Mouse (Mus musculus) liver, adult 2 months (tissue): ENCODE results near the gene Surf4.

ENCODE experiments used
- CTCF ChIP-seq: fragments of 200-500 bp; IDR thresholded peaks from 2 replicates; pipeline ENCODE4 v1.5.1; 2011; ENCODE audit warnings: low read depth, low read length, control low read depth
- POLR2A ChIP-seq: fragments of 200-500 bp; IDR thresholded peaks from 2 replicates; pipeline ENCODE4 v1.6.1; 2011; ENCODE audit warnings: low read length, control low read depth; ENCODE audit not compliant: insufficient read depth; ENCODE audit errors: extremely low read depth

DNA sequence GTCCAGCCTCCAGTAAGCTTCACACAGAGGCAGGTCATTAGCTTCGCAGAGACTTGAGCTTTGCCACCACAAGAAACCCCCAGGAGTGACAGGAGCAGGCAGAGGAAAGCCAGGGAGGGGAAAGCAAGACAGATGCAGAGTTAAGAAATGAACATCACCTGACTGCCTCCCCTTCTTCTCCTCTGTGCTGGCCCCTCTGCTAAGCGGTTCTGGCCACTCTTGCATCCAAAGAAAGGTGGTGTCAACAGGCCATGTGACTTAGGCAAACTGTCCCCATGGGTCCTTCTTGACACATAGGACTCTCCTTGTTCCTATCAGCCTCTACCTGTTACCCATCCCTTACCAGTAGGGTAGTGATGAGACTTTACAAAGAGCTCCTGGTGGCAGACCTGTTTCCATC is 27.8 kb downstream of the Surf4 start:
- TF ChIP-seq CTCF: no peak
- TF ChIP-seq POLR2A: no peak
